Mouse (Mus musculus) cerebellum, postnatal 14 days (tissue): ENCODE results near the gene Pnp2.
"Not testable (repeated sequence)": the region's sequence is repeated elsewhere in the genome, so short reads cannot be mapped to it uniquely, and the experiment has no call there.

Experiments
- DNase-seq, 2 experiments: peaks; one replicate each; pipeline ENCODE4 v3.0.0; 2021; ENCODE audit warnings: mixed read lengths in 2 of 2

The Pnp2 gene

DNA sequence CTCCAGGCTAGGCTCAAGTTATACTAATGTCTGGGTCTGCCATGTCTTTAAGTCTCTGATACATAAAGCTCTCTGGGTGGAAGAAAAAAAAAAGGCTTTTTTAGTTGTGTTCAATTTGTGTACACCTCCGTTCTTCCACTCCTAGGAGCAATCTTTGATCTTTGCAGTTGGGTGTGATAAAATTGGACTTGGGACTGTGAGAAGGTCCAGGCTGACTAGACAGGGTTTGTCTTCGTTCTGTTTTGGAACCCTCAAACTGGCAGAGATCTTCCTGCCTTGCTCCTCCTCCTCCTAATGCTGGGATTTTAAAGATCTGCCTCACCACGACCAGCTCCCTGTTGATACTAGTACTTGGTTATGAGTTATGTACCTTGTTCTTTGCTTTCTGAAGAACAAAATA is 1.4 kb downstream of the Pnp2 start:
- DNase-seq: not testable (repeated sequence)

DNA sequence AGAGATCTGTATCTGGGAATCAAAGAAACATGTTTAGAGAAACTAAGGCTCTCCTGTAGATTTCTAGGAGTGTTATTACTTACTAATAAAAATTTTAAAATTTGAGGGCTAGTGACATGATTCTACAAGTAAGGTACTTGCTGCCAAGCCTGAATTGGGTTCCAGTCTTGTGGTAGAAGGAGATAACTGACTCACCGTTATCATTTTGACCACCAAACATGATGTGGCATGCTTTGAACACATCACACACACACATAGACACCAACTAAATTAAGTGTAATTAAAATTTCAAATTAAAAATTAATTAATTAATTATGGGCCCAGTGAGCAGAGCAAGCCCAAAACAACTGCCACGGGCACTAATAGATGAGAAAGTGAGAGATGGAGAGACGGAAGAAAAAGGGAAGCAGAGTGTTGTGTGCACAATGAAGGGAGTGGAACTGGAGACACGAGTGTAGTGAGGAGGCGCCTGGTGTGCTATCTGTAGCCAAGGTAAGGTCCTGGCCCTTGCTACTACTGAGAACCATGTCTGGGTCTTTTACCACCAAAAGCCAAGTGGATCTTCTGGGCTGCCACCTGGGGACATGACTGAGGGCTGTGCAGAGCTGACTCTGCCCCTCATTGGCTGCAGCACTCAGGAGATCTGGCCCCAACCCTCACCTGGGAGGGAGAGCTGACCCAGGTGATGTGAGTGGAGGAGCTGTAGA is 2.6 kb downstream of the Pnp2 start:
- DNase-seq: not testable (repeated sequence)

DNA sequence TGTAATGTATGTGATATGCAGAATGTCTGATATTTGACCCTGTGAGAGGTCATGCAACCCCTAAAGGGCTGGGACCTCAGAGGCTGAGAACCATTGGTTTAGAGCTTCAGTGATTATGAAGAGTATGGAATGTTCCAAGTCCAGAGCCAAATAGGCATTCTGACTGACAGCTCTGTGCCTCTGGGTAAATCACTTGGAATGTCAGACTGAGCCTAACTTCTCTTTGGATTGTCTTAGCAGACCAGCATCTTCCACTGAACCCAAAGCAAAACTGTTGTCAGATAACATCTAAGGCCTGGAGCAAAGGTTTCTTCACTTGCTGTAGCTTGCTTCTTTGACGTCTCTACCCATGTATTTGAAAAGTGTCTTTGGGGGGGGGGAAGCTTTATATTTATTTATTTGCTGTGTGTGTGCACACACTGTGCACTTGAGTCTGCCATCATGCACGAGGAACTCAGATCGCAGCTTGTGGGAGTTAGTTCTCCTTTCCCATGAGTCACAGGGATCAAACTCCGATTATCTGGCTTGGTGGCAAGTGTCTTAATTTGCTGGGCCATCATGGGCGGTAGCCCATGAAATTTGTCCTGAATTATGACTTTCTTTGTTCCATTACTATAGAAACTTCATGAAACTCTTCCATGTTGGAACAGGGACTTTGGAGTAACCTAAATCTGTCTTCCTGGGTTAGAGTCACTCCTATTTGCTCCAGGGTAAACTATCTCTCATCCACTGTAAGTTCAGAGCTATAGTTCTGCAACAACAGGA is 12.6 kb downstream of the Pnp2 start:
- DNase-seq: no peak

DNA sequence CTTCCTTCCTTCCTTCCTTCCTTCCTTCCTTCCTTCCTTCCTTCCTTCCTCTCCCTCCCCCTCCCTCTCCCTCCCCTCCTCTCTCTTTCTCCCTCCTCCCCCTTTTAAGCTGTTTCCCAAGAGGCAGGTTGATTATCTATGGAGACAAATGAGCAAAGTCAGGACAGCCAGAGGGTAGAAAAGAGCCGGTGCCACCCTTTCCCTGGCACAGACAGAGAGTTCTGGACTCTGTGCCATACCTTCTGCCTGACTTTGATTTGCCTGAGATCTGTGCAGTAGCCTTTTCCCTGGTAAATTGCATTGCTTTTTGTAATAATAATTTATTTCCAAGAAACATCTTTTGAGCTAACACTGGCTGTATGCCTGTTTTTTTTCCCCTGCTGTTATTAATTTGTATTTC is 13.2 kb downstream of the Pnp2 start:
- peak; percentile 15 to 30 for DNase-seq

DNA sequence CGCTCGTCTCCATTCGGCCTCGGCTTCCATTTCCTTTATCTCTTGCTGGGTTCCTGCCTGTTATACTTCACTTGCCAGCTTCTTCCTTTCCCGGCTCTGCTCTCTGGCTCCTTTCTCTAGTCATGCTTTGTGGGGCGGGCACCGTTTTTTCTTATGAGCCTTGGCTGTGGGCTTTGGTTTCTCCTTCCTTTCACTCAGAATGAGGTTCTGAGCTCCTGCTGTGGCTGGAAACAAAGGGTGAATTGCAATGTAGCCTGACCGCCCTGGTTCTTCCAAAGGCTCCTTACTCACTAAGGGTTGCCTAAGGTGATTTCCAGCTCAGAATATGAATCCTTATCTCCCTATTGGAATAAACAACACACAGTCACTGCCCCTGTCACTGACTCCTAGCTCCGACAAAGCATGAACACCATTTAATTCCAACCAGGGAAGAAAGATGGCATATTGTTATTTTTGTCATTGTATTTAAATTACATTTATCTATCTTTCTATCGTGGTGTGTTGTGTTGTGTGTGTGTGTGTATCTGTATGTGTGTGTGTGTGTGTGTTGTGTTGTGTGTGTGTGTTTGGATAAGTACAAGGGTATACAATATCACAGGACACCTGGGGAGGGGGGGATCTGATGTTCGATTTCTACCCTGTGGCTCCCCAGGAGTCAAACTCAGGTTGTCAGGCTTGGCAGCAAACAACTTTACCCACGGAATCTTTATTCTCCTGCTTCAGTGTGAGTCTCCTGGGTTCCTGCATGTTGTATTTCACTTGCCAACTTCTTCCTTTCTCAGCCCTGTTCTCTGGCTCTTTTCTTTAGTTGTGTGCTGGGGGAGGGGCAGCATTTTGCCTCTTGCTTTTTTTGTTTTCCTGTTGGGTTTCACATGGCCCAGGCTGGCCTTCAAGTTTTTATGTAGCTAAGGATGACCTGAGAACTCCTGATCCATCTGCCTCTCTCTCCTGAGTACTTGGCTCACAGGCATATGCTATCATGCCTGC is 14.1 kb downstream of the Pnp2 start:
- peak; percentile 60 for DNase-seq

DNA sequence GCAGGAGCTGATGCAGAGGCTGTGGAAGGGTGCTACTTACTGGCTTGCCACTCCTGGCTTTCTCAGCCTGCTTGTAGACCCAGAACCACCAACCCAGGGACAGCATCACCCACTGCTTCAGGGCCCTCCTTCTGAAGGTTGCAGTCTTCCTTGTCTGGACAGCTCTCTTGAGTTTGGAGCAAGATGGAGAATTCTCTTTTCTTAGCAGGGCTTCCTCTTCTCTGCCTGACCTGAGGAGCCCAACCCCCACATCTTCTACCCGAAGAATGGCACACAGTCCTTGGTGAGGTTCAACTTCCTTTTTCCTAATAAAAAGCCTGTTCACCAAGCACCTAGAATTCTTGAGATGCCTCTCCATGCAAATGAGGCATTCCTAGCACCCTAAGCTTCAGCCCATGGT is 15.0 kb downstream of the Pnp2 start:
- DNase-seq: no peak

DNA sequence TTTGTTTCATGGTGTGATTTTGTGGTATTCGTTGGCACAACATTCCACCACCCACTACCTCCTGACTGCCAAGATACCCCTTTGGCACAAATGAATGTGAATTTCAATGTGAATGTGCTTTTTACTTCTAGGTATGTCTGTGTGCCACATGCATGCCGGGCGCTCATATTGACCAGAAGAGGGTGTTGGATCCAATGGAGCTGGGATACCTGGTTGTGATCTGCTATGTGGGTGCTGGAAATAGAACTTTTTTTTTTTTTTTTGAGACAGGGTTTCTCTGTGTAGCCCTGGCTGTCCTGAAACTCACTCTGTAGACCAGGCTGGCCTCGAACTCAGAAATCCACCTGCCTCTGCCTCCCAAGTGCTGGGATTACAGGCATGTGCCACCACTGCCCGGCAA is 17.3 kb downstream of the Pnp2 start:
- DNase-seq: not testable (repeated sequence)

DNA sequence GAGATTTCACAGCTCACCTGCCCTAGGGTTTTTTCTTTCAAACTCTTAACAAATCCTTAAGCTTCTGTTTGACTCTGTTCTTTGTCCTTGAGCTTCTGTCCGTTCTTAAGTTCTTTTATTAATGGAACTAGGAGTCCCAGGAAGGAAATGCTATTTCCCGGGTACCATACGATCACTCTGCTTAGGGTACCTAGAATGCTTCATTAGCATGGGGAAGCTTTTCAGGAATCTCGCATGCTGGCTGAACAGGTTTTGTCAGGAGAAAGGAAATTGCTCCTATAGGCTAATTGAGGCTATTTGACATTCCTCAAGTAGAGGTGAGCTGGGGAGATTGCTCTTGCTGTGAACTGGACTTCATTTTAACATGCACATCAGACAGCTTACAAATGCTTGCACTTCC is 17.9 kb downstream of the Pnp2 start:
- DNase-seq: no peak

DNA sequence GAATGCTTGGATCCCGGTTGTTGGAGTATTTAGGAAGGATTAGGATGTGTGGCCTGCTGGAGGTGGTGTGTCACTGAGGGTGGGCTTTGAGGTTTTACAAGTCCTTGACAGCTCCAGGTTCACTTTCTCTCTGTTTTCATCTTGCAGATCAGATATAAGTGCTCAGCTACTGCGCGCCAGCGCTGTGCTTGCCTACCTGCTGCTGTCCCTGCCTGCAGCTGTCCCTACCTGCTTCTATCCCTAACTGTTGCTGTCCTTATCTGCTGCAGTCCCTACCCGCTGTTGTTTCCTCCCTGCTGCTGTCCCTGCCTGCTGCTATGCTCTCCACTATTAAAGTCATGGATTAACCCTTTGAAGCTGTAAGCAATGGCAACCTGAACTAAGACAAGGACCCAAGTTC is 19.2 kb downstream of the Pnp2 start:
- DNase-seq: no peak

DNA sequence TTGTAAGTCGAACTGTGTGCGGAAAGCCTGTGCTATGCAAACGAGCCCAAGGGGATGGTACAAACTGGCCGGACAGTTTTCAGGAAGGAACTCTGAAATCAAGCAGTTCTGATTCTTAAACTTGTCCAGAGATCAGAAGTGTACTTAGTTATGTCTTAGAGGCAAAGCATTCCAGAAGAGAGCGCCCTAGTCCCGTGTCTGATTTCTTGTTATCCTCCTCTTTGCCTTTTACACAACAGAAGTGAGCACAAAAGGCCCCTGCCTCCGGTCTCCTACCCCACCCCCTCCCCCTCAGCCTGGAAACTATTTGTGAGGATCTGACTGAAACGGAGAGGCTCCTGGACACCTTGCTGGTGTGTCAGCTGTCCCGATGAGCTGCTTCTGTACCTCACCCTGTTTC is 20.9 kb downstream of the Pnp2 start:
- no peak for DNase-seq

DNA sequence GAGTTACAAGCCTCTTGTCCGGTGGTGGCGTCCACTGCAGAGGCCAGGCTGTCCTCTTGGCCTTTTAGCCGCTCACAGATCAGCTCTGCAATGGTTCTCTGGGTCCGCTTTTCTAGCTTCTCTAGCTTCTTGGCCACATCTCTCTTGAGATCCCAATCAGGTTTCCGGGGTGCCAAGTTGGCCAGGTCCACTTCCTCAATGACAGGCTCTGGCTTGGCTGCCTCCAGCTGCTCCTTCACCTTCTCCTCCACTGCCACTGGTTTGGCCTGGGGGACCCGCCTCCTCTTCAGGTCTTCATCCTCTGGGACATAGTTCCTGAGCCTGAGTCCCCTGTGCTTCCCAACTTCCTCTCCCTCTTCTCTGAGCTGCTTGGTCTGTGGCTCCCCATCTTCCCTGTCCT is 22.7 kb downstream of the Pnp2 start:
- not testable (repeated sequence) for DNase-seq

DNA sequence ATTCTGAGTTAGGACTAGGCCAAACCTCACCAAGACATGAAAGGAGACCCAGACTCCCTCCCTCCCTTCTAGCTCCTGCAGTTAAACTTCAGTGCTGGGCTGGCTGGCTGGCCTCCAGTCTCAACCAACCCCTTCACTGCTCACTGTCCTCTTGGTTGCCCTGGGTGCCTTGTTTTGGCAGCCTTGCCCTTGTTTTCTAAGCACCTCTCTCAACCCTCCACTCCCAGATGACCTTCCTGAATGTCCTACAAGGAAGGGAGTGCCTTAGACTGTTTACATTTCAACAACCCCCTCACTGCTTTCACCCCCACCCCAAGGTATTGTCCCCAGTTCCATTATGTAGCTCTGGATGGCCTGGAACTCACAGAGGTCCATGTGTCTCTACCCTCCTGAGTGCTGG is 23.8 kb downstream of the Pnp2 start:
- DNase-seq: no peak

DNA sequence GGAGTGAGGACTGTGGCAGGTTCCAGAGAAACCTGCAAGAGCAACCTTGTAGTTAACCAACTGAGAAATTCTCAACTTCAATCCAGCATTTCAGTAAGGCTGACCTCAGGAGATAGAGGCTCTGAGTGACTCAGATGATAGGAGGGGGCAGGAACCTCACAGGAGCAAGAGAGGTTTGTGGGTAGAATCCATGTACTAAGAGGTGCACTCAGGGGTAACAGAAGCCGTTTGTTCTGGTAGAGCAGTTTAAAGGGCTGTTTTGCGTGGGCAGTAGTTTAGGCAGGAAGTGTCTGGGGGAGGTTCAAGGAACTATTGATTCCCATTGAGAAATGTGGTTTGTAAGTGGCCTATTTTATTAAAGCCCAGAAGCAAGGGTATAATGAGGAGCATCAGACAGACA is 25.4 kb downstream of the Pnp2 start:
- no peak for DNase-seq

DNA sequence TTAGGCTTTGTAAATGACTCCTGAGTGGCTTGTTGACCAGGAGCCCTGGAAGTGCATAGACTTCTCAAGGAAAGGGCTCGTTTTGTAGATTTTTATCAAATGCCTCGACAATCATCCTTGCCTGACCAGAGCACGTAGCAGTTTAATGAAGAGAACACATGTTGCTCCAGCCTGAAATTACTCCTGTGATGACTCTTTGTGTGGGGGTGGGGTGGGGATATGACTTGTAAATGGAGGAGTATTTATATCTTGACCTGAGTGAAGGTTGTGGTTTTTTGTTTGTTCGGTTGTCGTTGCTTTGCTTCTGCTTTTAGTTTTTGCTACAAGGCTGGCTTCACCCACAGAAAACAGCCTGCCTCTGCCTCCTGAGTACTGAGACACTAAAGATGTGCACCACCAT is 26.0 kb downstream of the Pnp2 start:
- DNase-seq: no peak

DNA sequence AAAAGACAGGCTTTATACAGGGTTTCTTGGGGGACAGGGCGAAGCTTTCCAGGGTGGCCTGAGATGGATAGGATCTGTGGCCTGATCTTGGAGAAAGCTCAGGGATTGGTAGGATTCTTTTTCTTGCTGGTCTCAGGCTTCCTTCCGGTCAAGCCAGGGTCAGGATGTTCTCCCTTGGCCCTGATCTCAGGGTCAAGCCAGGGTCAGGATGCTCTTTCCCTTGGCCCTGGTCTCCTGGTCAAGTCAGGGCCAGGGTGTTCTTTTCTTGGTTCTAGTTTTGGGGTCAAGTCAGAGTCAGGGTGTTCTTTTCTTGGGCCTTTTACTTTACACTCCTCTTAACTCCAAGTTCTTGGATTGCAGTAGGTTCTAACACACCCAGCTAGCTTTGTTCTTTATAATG is 31.9 kb downstream of the Pnp2 start:
- no peak for DNase-seq

DNA sequence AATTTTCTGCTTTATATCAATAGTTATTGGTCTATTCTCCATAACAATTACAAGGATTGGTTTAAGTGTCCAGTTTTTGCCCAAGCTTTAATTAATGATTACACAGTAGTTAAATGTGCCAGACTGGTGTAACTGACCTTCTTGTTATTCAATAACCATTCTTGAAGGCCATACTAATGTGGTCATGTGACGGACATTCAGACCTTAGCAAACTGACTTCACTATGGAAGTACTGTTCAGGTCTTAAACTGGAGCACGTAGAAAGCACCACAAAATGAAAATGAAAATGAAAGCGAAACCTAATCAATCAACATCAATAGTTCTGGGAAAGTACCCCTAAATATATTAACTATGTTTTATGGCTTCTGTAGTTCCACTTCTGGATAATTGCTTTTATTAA is 35.2 kb downstream of the Pnp2 start:
- no peak for DNase-seq

DNA sequence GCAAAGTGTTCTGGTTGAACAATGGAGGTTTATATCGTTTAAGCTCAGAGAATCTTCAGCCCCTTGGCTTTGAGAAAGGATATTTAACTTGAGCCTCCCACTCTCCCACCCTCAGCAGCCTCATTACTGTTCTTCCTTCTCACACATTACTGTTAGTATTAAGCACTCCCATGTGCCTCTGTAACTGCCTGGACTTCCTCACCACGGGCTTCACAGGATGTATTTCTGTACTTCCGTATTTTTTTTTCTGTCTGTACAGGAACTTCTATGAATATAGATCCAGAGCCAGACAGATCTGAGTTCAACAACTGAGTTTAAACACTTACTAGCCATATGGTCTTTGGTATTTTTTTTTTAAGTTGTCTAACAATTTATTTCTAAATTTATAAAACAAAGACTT is 41.3 kb downstream of the Pnp2 start:
- DNase-seq: no peak

DNA sequence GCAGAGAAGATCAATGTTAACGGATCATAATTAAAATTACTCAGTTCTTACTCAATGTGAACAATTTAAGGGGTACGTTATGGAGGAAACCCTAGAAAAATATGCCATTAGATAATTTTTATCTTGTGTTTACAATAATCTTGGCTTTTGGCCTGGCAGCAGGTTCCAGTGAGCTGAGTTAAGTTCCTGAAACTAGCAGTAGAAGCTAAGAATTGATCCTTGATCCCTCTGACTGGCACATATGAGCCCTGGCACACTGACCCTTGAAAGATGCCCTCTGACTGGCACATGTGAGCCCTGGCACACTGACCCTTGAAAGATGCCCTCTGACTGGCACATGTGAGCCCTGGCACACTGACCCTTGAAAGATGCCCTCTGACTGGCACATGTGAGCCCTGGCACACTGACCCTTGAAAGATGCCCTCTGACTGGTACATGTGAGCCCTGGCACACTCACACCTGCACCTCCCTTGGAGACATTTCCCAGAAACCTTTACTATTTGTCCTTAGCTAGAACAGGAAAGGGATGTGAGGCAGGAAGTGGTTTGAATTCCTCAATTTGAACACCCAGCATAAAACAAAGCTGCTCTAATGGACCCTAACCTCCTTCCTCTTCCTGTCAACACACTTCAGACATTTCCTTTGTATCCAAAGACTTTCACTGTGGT is 42.3 kb downstream of the Pnp2 start:
- no peak for DNase-seq

DNA sequence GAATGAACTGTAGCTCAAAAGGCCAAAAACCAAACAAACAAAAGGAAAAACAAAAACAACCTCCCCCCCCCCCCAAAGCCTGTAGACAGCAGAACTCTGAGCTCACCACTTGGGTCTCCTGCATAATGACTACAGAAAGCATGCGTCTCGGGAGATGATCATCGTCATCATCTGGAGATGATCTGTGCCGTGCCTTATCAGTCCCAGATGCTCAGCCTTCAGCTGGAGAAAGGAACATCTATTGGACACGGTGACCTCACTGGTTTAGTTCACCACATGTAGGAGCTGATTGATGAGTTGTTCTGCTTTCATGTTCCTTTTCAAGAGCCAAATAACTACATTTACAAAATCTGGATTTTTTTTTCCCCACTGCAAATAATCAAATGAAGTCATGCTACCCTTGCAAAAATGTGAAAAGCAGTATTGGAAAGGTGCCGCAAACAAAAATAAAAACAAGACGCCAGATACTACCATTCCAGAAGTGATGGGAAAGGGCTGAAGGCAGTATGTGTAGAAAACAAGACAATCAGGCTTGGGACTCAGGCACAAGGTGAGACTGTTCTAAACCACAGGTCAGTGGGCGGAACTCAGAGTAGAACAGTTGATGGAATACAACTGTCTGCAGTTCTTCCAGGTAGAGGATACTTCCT is 51.5 kb downstream of the Pnp2 start, which contains the start of gene Rnase10:
Gene Rnase10 (plus strand): TSS at position 600 of the 650 bp plus-strand sequence.
- DNase-seq: no peak

DNA sequence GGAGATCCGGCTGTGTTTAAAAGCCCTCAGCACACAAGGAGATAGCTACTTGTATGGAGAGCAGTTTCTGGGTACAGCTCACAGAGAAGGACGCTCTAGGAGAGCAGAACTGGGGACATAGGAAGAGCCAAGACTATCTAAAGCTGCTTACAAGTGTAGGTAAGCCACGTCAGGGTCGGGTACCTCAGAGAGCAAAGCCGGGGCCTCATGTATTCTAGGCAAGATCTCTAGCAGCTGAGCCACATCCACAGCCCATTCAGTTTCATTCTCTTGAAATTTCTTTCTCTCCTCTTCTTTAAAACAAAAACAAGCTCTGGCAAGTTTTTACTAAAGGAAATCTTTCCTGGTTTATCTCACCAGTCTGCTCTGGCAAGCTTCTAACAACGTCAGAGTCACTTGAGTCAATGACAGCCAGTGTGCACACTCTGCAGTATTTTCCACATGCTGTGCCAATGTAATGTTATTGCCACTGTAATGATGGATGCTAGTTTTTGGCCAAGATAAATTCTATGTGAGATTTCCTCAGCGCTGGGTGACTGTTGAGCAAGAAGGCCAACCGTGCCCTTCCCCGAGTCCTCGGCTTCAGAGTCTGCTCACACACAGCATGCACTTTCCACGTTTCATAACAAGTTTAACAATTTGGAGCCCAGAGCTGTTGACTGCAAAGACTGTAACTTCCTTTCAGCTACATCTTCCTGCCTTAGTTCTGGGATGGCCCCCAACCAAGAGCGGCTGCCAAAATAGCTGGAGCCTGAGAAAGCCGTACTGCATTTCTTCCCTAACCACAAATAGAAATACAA is 52.3 kb downstream of the Pnp2 start:
- peak in 1 of 2 experiments; percentile 10 for DNase-seq

DNA sequence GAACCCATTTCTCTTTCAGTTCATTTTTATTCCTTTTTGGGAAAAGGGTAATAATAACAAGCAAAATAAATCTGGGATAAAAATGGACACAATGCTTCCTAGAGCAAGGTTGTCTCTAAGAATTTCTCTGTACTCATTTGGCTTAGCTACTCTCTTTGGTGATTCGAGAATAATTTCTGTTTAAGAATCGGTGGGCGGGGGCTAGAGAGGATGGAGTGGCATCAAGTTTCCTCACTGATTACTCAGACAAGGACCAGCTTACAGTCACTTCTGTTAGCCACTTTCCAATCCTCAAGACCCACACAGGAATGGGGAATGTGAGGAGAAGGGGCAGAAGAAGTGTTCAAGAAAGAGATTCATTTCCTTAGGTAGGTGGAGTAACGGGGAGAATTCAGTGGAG is 53.0 kb downstream of the Pnp2 start:
- DNase-seq: no peak
